Mouse (Mus musculus) brown adipose tissue, adult 24 weeks (tissue): ENCODE results near the gene Gab1. TPM values are rescaled to one million over a fixed set of nuclear protein-coding genes. Genes with fewer than 3 reads are reported as not detected.
A peak's percentile ranks its signal among the peaks of the same experiment; 100 is the strongest.

Source experiments
- H3K27ac ChIP-seq: fragments of 200-500 bp; replicated peaks from 2 replicates; pipeline ENCODE4 v1.5.1; 2012; ENCODE audit warnings: low read depth, mild to moderate bottlenecking, low read length
- H3K4me1 ChIP-seq: fragments of 200-500 bp; 2 replicates; pipeline ENCODE4 v1.6.1; 2012; ENCODE audit warnings: low read length, mixed read lengths; ENCODE audit not compliant: control insufficient read depth, insufficient read depth, insufficient read length
- H3K4me3 ChIP-seq: fragments of 200-500 bp; 2 replicates; pipeline ENCODE4 v1.5.1; 2012; ENCODE audit warnings: low read depth, mild to moderate bottlenecking, low read length, moderate library complexity; ENCODE audit not compliant: insufficient read depth
- polyA plus RNA-seq: library from polyadenylated mRNA; stranded (reverse); fragments of >200 nt; gene quantifications from 2 replicates; pipeline ENCODE4 v1.2.4, GENCODE M21; 2012; ENCODE audit not compliant: missing spikeins, insufficient read depth, insufficient read length

Gab1 gene
- polyA plus RNA-seq, 1 experiment: 6.1 TPM

GRCm38 (mm10) chr8:80894528-80894927, 14.2 kb upstream of the Gab1 start:
- Histone ChIP-seq H3K4me3 (no peak overlapping the region), H3K4me1 (peaks cover 5% of the 10 kb centered on the region; the same call in 1 of the 2 replicates), H3K27ac (no peak overlapping the region)

- Histone ChIP-seq H3K4me1 (peaks cover 3% of the 10 kb centered on the region; the same call in 1 of the 2 replicates), H3K4me3 (peak overlapping the region; percentile 99), H3K27ac (peak overlapping the region; percentile 90)
These were observed 708 bp downstream of the Gab1 start for GRCm38 (mm10) chr8:80879426-80880195.

- peak overlapping the region; percentile 99 for H3K4me3 ChIP-seq
- peak overlapping the region; percentile 90 for H3K27ac ChIP-seq
- peaks cover 8% of the 10 kb centered on the region for H3K4me1 ChIP-seq
These were observed 1.4 kb downstream of the Gab1 start for GRCm38 (mm10) chr8:80878801-80879425.

GRCm38 (mm10) chr8:80878146-80878545, 2.2 kb downstream of the Gab1 start:
- Histone ChIP-seq H3K4me3 (peak overlapping the region; percentile 99), H3K27ac (no peak overlapping the region)

GRCm38 (mm10) chr8:80875537-80875936, 4.8 kb downstream of the Gab1 start:
- Histone ChIP-seq H3K4me1 (peaks cover 17% of the 10 kb centered on the region), H3K4me3 (no peak overlapping the region), H3K27ac (no peak overlapping the region)

More at GRCm38 (mm10) chr8:80878146-80878545, 2.2 kb downstream of the Gab1 start:
- H3K4me1 ChIP-seq: peaks cover 11% of the 10 kb centered on the region

- Histone ChIP-seq H3K4me1 (peaks cover 27% of the 10 kb centered on the region), H3K4me3 (no peak overlapping the region), H3K27ac (no peak overlapping the region)
These were observed 6.4 kb downstream of the Gab1 start for GRCm38 (mm10) chr8:80873723-80874427.

- Histone ChIP-seq H3K4me3 (no peak overlapping the region), H3K27ac (no peak overlapping the region), H3K4me1 (peaks cover 28% of the 10 kb centered on the region)
These were observed 7.6 kb downstream of the Gab1 start for GRCm38 (mm10) chr8:80872688-80873087.

- Histone ChIP-seq H3K27ac (no peak overlapping the region), H3K4me1 (peaks cover 28% of the 10 kb centered on the region), H3K4me3 (no peak overlapping the region)
These were observed 8.9 kb downstream of the Gab1 start for GRCm38 (mm10) chr8:80871400-80871799.

GRCm38 (mm10) chr8:80870535-80871204, 9.6 kb downstream of the Gab1 start:
- Histone ChIP-seq H3K4me1 (peaks cover 28% of the 10 kb centered on the region), H3K27ac (no peak overlapping the region), H3K4me3 (no peak overlapping the region)

GRCm38 (mm10) chr8:80869881-80870328, 10.4 kb downstream of the Gab1 start:
- Histone ChIP-seq H3K4me1 (peaks cover 28% of the 10 kb centered on the region), H3K27ac (no peak overlapping the region), H3K4me3 (no peak overlapping the region)

- Histone ChIP-seq H3K4me3 (no peak overlapping the region), H3K27ac (no peak overlapping the region), H3K4me1 (peaks cover 23% of the 10 kb centered on the region)
These were observed 11.5 kb downstream of the Gab1 start for GRCm38 (mm10) chr8:80868801-80869323.

GRCm38 (mm10) chr8:80868006-80868702, 12.2 kb downstream of the Gab1 start:
- Histone ChIP-seq H3K27ac (no peak overlapping the region), H3K4me1 (peaks cover 24% of the 10 kb centered on the region), H3K4me3 (no peak overlapping the region)

- Histone ChIP-seq H3K4me3 (no peak overlapping the region), H3K27ac (no peak overlapping the region), H3K4me1 (peaks cover 21% of the 10 kb centered on the region)
These were observed 12.7 kb downstream of the Gab1 start for GRCm38 (mm10) chr8:80867598-80867997.

GRCm38 (mm10) chr8:80865181-80865784, 15.0 kb downstream of the Gab1 start:
- Histone ChIP-seq H3K27ac (no peak overlapping the region), H3K4me3 (no peak overlapping the region), H3K4me1 (peaks cover 20% of the 10 kb centered on the region)
